Mouse (Mus musculus) brain, embryonic 14.5 days (tissue): ENCODE results near the gene Sec14l5. TPM values are rescaled to one million over a fixed set of nuclear protein-coding genes. Genes with fewer than 3 reads are reported as not detected.
A peak's percentile ranks its signal among the peaks of the same experiment; 100 is the strongest.

ENCODE experiments used
- DNase-seq: peaks from one replicate; pipeline ENCODE4 v3.0.0-alpha.2; 2011; ENCODE audit warnings: low read depth
- CTCF ChIP-seq: fragments of 200-500 bp; IDR thresholded peaks from 2 replicates; pipeline ENCODE4 v1.5.1; 2012; ENCODE audit warnings: inconsistent platforms, mild to moderate bottlenecking, moderate library complexity, borderline replicate concordance; ENCODE audit not compliant: insufficient read depth, insufficient read length; ENCODE audit errors: extremely low read depth
- POLR2A ChIP-seq: fragments of 200-500 bp; IDR thresholded peaks from 2 replicates; pipeline ENCODE4 v1.6.1; 2012; ENCODE audit warnings: mild to moderate bottlenecking, inconsistent platforms, borderline replicate concordance; ENCODE audit not compliant: poor library complexity, insufficient read depth, insufficient read length, severe bottlenecking; ENCODE audit errors: extremely low read depth
- polyA plus RNA-seq: library from polyadenylated mRNA; depleted of rRNA; stranded (reverse); fragments of >200 nt; gene quantifications from 2 replicates; pipeline ENCODE4 v1.2.3, GENCODE M21; 2012; rRNA removed

The Sec14l5 gene
- polyA plus RNA-seq: 1.1 and 1.7 TPM in 2 replicates

DNA sequence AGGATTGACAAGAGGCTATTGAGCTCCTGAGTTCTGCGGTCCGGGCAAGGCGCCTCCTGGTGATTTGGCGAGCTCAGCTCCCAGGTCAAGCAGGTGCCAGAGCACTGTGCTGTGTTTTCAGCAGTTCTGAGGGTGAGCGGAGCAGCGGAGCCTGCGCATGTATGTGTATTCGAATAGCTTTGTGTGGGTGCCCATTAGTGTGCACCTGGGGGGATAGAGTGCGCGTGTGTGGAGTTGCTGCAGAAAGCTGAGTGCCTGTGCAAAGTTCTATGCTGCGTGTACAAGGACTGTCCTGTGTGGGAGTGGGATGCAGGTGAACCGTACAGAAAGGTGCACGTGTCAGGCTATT, at the start of gene Sec14l5:
Gene Sec14l5 (plus strand): TSS at position 73 of the 349 bp plus-strand sequence.
- TF ChIP-seq CTCF (no peak), POLR2A (no peak)
- DNase-seq: no peak

DNA sequence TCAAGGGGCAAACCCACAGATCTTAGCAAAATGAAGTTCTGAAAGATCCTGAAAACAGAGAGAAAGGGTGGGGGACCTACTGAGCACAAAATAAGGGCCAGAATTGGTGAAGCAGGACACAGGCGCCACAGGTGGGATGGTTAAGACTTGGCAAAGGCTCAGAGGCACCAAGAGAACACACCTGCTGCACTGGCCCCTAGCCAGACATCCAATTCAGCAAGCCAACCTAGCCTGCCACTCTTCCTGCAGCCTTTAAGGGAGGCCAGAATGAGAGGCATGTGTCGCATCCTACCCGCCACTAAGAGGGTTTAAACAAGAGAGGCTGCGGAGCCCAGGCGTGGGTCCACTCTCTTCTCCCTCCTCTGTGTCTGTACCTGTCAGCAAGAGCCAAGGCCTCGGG, 45.9 kb upstream of the Sec14l5 start:
- TF ChIP-seq POLR2A: no peak
- TF ChIP-seq CTCF: no peak
- DNase-seq: peak; percentile 15

DNA sequence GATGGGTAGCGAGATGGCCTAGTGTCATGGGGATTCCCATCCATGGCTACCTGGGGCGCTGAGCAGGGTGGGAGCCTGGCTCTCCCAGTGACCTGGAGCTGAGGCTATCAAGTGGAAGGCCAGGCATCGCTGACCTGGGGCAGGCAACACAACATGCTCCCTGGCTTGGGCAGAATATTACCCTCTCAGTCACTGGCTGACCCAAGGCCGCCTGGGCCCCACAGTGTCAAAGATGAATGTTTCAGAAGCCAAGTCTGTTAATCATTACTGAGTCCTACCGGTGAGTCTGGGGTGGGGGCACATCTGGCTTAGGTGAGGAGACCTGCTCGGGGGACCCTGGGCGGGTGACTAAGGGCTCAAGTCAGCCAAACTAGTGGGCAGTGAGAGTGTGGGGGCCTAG, 37.0 kb upstream of the Sec14l5 start:
- no peak for TF ChIP-seq POLR2A
- no peak for TF ChIP-seq CTCF

DNA sequence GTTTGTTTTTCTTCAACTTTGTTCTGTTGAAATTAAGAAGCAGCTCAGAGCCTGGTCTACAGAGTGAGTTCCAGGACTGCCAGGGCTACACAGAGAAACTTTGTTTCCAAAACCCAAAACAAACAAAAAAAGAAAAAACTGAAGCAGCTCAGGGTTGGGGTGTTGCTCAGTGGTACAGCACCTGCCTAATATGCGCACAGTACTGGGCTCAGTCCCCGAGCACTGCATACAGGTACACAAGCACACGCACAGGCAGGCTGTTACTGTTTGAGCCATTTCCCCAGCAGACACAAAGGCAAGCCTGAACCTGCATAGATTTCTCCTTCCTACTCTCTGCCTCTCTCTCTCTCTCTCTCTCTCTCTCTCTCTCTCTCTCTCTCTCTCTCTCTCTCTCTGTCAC, 35.9 kb upstream of the Sec14l5 start:
- DNase-seq: no peak
- TF ChIP-seq POLR2A: no peak
- no peak for TF ChIP-seq CTCF

More for the DNA sequence above, 37.0 kb upstream of the Sec14l5 start:
- no peak for DNase-seq

DNA sequence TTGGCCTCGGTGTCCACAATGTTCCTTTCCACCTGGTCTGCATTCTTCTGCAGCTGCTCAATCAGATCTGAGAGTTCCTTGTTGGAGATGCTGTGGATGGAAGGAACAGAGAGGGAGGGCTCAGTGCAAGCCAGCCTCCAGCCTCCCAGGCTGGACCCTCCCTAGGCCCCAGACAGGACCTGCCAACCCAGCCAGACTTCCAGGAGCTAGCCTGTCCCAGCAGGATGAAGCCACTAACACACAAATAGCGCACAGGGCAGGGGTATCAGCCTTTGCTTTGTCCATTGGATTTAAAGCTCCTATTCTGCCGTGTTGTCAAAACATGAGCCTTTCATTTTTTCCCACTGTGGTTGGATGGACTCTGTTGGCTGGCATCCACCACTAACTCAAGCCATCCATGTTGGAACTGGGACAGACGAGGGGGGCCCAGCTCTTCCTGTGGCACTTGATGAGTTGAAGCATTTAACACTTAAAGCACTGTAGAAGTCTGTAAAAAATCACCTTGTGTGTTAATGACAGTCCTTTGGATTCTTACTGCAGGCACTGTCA, 33.8 kb upstream of the Sec14l5 start:
- peak; percentile 57 for DNase-seq
- TF ChIP-seq POLR2A (no peak), CTCF (no peak)

DNA sequence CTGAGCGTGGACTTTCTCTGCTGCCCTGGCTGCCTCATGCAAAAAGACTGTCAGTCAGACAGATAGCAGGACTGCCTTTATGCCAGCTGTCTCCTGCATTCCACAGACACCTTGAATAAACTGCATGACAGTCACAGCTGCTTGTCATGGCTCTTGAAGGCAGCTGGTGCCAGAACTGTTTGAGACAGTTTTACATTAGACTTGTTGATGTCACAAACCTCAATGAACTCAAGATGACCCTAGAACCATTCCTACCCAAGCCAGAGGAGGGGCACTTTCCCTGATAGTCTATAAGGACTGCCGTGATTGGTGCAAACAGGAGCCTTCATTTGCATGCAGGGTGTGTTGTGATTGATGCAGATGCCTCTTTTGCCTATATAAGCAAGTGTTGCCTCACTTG, 33.3 kb upstream of the Sec14l5 start:
- no peak for DNase-seq
- TF ChIP-seq CTCF: no peak
- TF ChIP-seq POLR2A: no peak

DNA sequence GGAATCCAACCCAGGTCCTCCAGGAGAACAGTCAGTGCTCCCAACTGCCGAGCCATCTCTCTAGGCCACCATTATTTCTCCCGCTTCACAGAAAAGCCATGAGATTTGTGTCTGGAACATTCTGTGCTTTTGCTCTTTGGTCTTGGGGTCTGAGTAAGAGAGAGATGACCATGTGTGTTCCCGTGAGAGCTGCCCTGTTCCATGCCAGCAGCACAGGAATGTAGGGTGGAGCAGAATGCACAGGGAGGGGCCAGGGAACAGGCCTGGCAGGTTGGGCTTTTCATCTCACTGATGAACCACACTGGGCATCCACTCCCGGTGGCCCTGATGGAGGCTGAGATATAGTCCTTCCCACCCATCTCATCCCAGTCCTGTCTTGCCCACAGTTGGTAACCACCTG, 27.5 kb upstream of the Sec14l5 start:
- DNase-seq: no peak
- TF ChIP-seq POLR2A (no peak), CTCF (no peak)

DNA sequence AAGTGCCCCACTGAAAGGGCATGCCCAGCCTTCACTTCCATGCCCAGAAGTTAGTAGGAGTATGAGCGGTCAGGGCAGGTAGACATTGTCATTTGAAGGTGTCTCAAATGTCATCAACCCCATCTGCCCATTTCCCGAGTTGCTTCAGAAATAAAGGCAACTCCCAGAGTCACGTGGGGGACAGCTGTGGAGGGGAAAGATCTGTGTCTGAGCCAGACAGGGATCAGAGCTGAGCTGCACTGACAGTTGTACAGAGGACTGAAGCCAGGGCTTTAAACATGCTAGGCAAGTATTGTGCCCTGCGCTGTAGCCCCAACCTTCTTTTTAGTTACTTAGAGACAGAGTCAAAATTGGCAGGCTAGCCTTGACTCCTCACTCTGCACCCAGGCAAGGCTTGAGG, 27.1 kb upstream of the Sec14l5 start:
- DNase-seq: no peak
- TF ChIP-seq CTCF (no peak), POLR2A (no peak)

DNA sequence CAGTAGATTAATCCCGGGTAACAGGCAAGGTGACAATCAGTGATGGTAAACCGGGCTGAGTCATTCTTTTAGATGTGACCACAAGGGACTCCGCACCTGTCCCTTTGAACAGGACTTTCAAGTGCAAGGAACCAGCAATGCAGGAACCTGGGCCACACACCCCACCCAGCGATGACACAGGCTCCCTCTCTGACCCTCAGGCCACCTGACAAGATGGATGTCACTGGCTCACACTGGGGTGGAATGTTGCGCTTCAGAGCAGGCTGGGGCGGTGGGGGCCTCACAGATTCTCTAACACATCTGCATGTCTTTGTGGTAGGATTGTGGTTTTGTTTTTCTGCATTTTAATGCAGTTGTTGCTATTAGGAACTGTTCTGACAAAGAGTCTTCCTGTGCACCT, 23.4 kb upstream of the Sec14l5 start:
- no peak for TF ChIP-seq CTCF
- TF ChIP-seq POLR2A: no peak
- DNase-seq: no peak

DNA sequence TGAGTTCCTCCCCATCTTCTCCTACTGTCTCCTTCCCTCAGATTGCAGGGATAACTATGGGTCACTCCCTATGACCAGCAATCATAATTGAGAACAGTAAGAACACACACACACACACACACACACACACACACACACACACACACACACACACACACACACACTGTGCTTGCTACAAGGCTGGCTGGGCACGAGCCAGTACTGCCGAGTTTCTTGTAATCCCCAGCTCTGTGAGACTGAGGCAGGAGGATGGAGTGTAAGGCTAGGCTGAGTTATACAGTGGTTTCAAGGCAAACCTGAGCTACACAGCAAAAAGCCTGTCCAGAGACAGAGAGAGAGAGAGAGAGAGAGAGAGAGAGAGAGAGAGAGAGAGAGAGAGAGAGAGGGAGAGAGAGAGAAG, 16.7 kb upstream of the Sec14l5 start:
- no peak for DNase-seq
- TF ChIP-seq POLR2A: no peak
- TF ChIP-seq CTCF: no peak

DNA sequence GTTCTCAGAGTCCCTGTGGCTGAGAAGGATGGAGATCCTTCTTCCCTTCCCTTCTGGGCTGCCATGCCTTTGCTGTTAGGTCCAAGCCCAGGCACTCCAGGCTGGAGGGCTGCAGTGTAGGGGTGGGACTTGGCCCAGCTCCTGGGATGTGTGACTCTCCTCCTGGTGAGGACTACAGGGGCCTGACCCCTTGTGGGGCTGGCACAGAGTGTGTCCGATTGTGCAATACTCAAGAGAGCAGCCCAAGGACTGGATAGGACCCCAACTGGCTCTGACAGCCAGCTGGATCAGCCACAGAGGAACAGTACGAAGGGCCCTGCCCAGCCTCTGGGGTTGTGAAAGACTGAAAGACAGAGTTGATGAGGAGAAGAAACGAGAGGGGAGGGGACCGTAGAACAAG, 16.1 kb upstream of the Sec14l5 start:
- no peak for DNase-seq
- TF ChIP-seq CTCF: no peak
- no peak for TF ChIP-seq POLR2A

DNA sequence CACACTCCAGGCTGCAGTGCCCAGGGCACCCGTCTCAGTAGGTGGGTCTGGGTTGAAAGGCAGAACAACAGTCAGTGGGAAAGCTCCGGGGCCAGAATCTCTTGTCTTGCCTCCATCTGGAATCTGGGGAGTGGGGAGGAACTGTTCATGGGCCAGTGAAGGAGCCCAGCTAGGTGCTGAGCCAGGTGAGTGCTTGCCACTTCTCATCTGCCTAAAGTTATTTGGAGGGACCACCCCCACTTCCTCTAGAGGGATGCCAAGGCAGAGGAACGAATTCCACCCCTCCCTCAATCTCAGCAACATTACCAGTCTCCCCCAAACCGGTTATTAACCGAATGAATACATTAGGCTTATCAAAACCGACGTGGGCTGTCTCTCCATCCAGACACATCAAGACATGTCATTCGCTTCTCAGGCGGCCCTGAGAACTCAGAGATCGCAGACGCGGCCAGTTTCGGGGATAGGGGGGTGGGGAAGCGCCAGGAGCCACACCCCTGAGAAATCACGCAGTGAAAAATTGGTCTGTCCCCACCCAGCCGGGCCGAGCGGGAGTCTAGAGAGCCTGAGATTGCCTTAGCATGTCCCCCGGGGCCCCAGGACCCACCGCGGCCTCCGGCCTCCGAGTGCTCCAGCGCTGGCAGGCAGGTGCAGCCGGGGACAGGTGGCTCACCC, 15.5 kb upstream of the Sec14l5 start:
- no peak for DNase-seq
- TF ChIP-seq POLR2A: no peak
- no peak for TF ChIP-seq CTCF
